Mouse (Mus musculus): ENCODE results near the gene Iqce. TPM values are rescaled to one million over a fixed set of nuclear protein-coding genes. Genes with fewer than 3 reads are reported as not detected.
A peak's percentile ranks its signal among the peaks of the same experiment; 100 is the strongest.
"Not testable (repeated sequence)": the region's sequence is repeated elsewhere in the genome, so short reads cannot be mapped to it uniquely, and the experiment has no call there.

Gene Iqce
- total RNA-seq, 2 experiments from 2014 or later: 1.6 to 2.2 TPM

GRCm38 (mm10) chr5:140704378-140705251, 2.4 kb upstream of the Iqce start, which contains the start of gene Brat1:
Gene Brat1 (plus strand): TSS chr5:140705011.
- peak; percentile 100 for DNase-seq (ENCODE audit: low spot score)

GRCm38 (mm10) chr5:140703480-140704377, 1.6 kb upstream of the Iqce start:
- DNase-seq (ENCODE audit: low spot score): no peak

- no peak for DNase-seq (ENCODE audit: low spot score)
Measured at GRCm38 (mm10) chr5:140702618-140703175, 519 bp upstream of the Iqce start.

GRCm38 (mm10) chr5:140701661-140702060, 517 bp downstream of the Iqce start:
- no peak for DNase-seq (ENCODE audit: low spot score)

GRCm38 (mm10) chr5:140699776-140700175, 2.4 kb downstream of the Iqce start:
- no peak for DNase-seq (ENCODE audit: low spot score)

GRCm38 (mm10) chr5:140695987-140696386, 6.2 kb downstream of the Iqce start:
- DNase-seq (ENCODE audit: low spot score): no peak

GRCm38 (mm10) chr5:140688434-140688833, 13.7 kb downstream of the Iqce start:
- no peak for DNase-seq (ENCODE audit: low spot score)

- no peak for DNase-seq (ENCODE audit: low spot score)
Measured at GRCm38 (mm10) chr5:140684343-140685148, 17.6 kb downstream of the Iqce start.

- DNase-seq (ENCODE audit: low spot score): no peak
Measured at GRCm38 (mm10) chr5:140682113-140682512, 20.1 kb downstream of the Iqce start.

- DNase-seq (ENCODE audit: low spot score): no peak
Measured at GRCm38 (mm10) chr5:140680950-140681349, 21.2 kb downstream of the Iqce start.

GRCm38 (mm10) chr5:140680051-140680450, 22.1 kb downstream of the Iqce start:
- DNase-seq (ENCODE audit: low spot score): no peak

- DNase-seq (ENCODE audit: low spot score): no peak
Measured at GRCm38 (mm10) chr5:140677137-140677536, 25.0 kb downstream of the Iqce start.

GRCm38 (mm10) chr5:140675640-140676039, 26.5 kb downstream of the Iqce start:
- no peak for DNase-seq (ENCODE audit: low spot score)

GRCm38 (mm10) chr5:140675079-140675478, 27.1 kb downstream of the Iqce start:
- no peak for DNase-seq (ENCODE audit: low spot score)

GRCm38 (mm10) chr5:140674036-140674435, 28.1 kb downstream of the Iqce start:
- DNase-seq (ENCODE audit: low spot score): no peak

- not testable (repeated sequence) for DNase-seq (ENCODE audit: low spot score)
Measured at GRCm38 (mm10) chr5:140672603-140673002, 29.6 kb downstream of the Iqce start.

GRCm38 (mm10) chr5:140672115-140672514, 30.1 kb downstream of the Iqce start:
- DNase-seq (ENCODE audit: low spot score): no peak

- peak; percentile 59 for DNase-seq (ENCODE audit: low spot score)
Measured at GRCm38 (mm10) chr5:140663621-140664180, 38.5 kb downstream of the Iqce start.

GRCm38 (mm10) chr5:140662741-140663592, 39.2 kb downstream of the Iqce start:
- DNase-seq (ENCODE audit: low spot score): no peak

All from gastrocnemius, adult 18-20 months (tissue).